Mouse (Mus musculus) midbrain, embryonic 14.5 days (tissue): ENCODE data around the gene Vps13d. TPM values are rescaled to one million over a fixed set of nuclear protein-coding genes. Genes with fewer than 3 reads are reported as not detected.

Source experiments
- ATAC-seq: fragments of 200-750 bp; cut with Nextera tagmentation; 2 replicates; pipeline ENCODE4 v1.8.0; 2017; ENCODE audit warnings: moderate number of reproducible peaks, moderate library complexity; ENCODE audit not compliant: low FRiP score, low TSS enrichment
- DNase-seq: peaks from one replicate; pipeline ENCODE4 v3.0.0-alpha.2; 2015
- H3K27ac ChIP-seq: fragments of 300-500 bp; sonication (generic); replicated peaks from 2 replicates; pipeline ENCODE4 v1.5.1; 2014; ENCODE audit warnings: mild to moderate bottlenecking, low read depth, low read length, moderate library complexity
- H3K27me3 ChIP-seq: fragments of 300-500 bp; sonication (generic); 2 replicates; pipeline ENCODE4 v1.6.1; 2014; ENCODE audit warnings: low read length, control low read depth, mixed read lengths; ENCODE audit not compliant: control insufficient read depth, insufficient read depth
- H3K36me3 ChIP-seq: fragments of 300-500 bp; sonication (generic); 2 replicates; pipeline ENCODE4 v1.6.1; 2014; ENCODE audit warnings: low read length, control low read depth; ENCODE audit not compliant: control insufficient read depth, insufficient read depth
- H3K4me1 ChIP-seq: fragments of 300-500 bp; sonication (generic); 2 replicates; pipeline ENCODE4 v1.6.1; 2014; ENCODE audit warnings: mild to moderate bottlenecking, antibody characterized with exemption, low read length, control low read depth; ENCODE audit not compliant: control insufficient read depth, insufficient read depth
- H3K4me2 ChIP-seq: fragments of 300-500 bp; sonication (generic); 2 replicates; pipeline ENCODE4 v1.6.1; 2014; ENCODE audit warnings: mild to moderate bottlenecking, low read length, moderate library complexity
- H3K4me3 ChIP-seq: fragments of 300-500 bp; sonication (generic); replicated peaks from 2 replicates; pipeline ENCODE4 v1.5.1; 2014; ENCODE audit warnings: low read depth, low read length
- H3K9ac ChIP-seq: fragments of 300-500 bp; sonication (generic); replicated peaks from 2 replicates; pipeline ENCODE4 v1.6.1; 2014; ENCODE audit warnings: mild to moderate bottlenecking, low read length, moderate library complexity
- H3K9me3 ChIP-seq: fragments of 300-500 bp; sonication (generic); 2 replicates; pipeline ENCODE4 v1.6.1; 2016; ENCODE audit warnings: low read length, control low read depth, mixed read lengths; ENCODE audit not compliant: control insufficient read depth
- WGBS: fragments of 180-500 bp; shearing (Covaris S2); extraction: QIAGEN DNeasy Blood & Tissue Kit; methylation state at CpG from one replicate; pipeline ENCODE4 v1.1.7; 2014; 5-methylcytosine and 5-hydroxymethylcytosine counted together
- polyA plus RNA-seq: library from polyadenylated mRNA; unstranded; fragments of >200 nt; fragmentation: Nextera tagmentation; extraction: Ambion mirVana; gene quantifications from 2 replicates; pipeline ENCODE4 v1.2.1, GENCODE M21; 2014

Vps13d gene
- polyA plus RNA-seq, 1 experiment from 2014 or later, result 13.3 TPM

DNA sequence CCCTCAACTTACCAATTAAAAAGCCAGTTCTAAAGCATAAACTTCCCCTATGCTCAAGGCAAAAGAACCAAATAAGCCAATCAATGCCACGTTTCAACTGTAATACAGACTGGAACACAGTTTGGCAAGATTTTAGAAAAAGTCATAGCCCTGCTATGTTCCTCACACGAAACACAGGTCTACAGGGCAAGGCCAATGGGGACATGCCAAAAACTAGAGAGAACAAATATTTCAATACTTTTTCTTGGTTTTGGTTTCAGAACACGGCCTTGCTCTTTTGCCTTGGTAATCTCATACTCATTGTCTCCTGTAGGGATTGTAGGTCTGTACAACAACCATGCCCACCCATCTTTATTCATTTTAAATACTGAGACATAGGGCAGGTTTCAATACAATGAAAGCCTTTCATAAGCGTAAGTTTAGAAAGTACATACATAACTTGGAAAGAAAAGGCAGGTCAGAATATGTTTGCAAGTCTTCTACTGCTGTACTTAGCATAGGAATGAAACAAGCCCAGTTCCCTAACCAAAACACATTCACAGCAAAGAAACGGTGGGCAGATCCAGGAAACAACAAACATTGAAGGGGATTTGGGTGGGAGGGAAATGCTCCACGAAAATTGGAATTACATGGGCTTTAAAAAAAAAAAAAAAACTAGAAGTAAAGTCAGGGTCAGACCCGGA is 128.3 kb downstream of the Vps13d start:
- 32% methylated on average over 7 of the region's 7 CpGs for WGBS
- Histone ChIP-seq H3K27me3 (no peaks in the 10 kb centered on the region), H3K4me3 (no peak overlapping the region), H3K36me3 (peaks cover 75% of the 10 kb centered on the region), H3K27ac (no peak overlapping the region), H3K4me1 (peaks cover 4% of the 10 kb centered on the region; the same call in 1 of the 2 replicates), H3K9ac (no peak overlapping the region), H3K9me3 (no peaks in the 10 kb centered on the region), H3K4me2 (no peak overlapping the region)
- DNase-seq (no peak), ATAC-seq (0 out of 2 replicates have a peak, but pooled peaks have one; percentile 8)

- Histone ChIP-seq H3K27ac (no peak overlapping the region), H3K4me3 (no peak overlapping the region), H3K36me3 (peaks cover 83% of the 10 kb centered on the region), H3K9ac (no peak overlapping the region), H3K9me3 (no peaks in the 10 kb centered on the region), H3K27me3 (no peaks in the 10 kb centered on the region), H3K4me2 (no peak overlapping the region), H3K4me1 (no peaks in the 10 kb centered on the region)
- 89% methylated on average over 2 of the region's 2 CpGs for WGBS
- DNase-seq, result no peak
- no peak for ATAC-seq
Measured at GRCm38 (mm10) chr4:145058749-145059442, 135.9 kb downstream of the Vps13d start.

- no peaks in the 10 kb centered on the region for H3K27me3 ChIP-seq
- peaks cover 77% of the 10 kb centered on the region for H3K36me3 ChIP-seq
- WGBS, result 95% methylated on average over 3 of the region's 3 CpGs
- no peaks in the 10 kb centered on the region for H3K4me1 ChIP-seq
- H3K9me3 ChIP-seq, result no peaks in the 10 kb centered on the region
- no peak overlapping the region for H3K9ac ChIP-seq
- no peak overlapping the region for H3K27ac ChIP-seq
- H3K4me3 ChIP-seq, result no peak overlapping the region
- H3K4me2 ChIP-seq, result no peak overlapping the region
- ATAC-seq, result no peak
- no peak for DNase-seq
Measured at GRCm38 (mm10) chr4:145056346-145056745, 138.5 kb downstream of the Vps13d start.

GRCm38 (mm10) chr4:145055792-145056191 is 139.0 kb downstream of the Vps13d start:
- H3K4me1 ChIP-seq, result no peaks in the 10 kb centered on the region
- H3K36me3 ChIP-seq, result peaks cover 72% of the 10 kb centered on the region
- H3K27me3 ChIP-seq, result no peaks in the 10 kb centered on the region
- no peak overlapping the region for H3K27ac ChIP-seq
- H3K9ac ChIP-seq, result no peak overlapping the region
- DNase-seq (no peak), ATAC-seq (no peak)
- H3K4me2 ChIP-seq, result no peak overlapping the region
- H3K4me3 ChIP-seq, result no peak overlapping the region
- no peaks in the 10 kb centered on the region for H3K9me3 ChIP-seq
- WGBS, result 93% methylated on average over 3 of the region's 3 CpGs

- Histone ChIP-seq H3K4me2 (no peak overlapping the region), H3K9me3 (no peaks in the 10 kb centered on the region), H3K27me3 (no peaks in the 10 kb centered on the region), H3K9ac (no peak overlapping the region), H3K4me3 (no peak overlapping the region), H3K27ac (no peak overlapping the region), H3K4me1 (no peaks in the 10 kb centered on the region), H3K36me3 (peaks cover 62% of the 10 kb centered on the region)
- ATAC-seq, result no peak
- 73% methylated on average over 3 of the region's 3 CpGs for WGBS
- DNase-seq, result no peak
Measured at GRCm38 (mm10) chr4:145054369-145054768, 140.4 kb downstream of the Vps13d start.

- no peak overlapping the region for H3K9ac ChIP-seq
- no peaks in the 10 kb centered on the region for H3K4me1 ChIP-seq
- H3K36me3 ChIP-seq, result peaks cover 58% of the 10 kb centered on the region
- ATAC-seq (no peak), DNase-seq (no peak)
- WGBS, result 88% methylated on average over 1 of the region's 1 CpGs
- H3K9me3 ChIP-seq, result no peaks in the 10 kb centered on the region
- no peak overlapping the region for H3K27ac ChIP-seq
- no peak overlapping the region for H3K4me2 ChIP-seq
- H3K4me3 ChIP-seq, result no peak overlapping the region
- H3K27me3 ChIP-seq, result no peaks in the 10 kb centered on the region
Measured at GRCm38 (mm10) chr4:145052697-145053096, 142.1 kb downstream of the Vps13d start.

DNA sequence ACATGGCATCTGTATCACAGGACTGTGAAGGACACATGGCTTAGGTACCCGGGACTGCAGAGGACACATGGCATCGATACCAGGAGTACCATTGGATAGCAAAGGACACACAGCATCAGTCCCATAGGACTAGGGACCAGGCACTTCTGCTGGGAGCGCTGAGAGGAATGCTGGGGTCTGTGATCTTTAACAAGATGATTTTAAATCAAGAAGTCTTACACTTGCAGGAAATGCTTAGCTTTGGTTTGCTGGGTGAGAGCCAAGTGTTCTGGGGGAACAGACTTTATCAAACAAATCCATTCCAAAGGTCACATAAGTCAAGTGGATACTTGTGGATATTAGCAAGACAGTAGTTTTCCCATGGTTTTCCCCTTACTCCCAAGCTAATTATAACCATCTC is 142.5 kb downstream of the Vps13d start:
- ATAC-seq (no peak), DNase-seq (no peak)
- H3K4me1 ChIP-seq, result no peaks in the 10 kb centered on the region
- H3K27ac ChIP-seq, result no peak overlapping the region
- 95% methylated on average over 3 of the region's 3 CpGs for WGBS
- H3K9ac ChIP-seq, result no peak overlapping the region
- H3K9me3 ChIP-seq, result no peaks in the 10 kb centered on the region
- peaks cover 60% of the 10 kb centered on the region for H3K36me3 ChIP-seq
- no peaks in the 10 kb centered on the region for H3K27me3 ChIP-seq
- no peak overlapping the region for H3K4me2 ChIP-seq
- H3K4me3 ChIP-seq, result no peak overlapping the region

- H3K36me3 ChIP-seq, result peaks cover 57% of the 10 kb centered on the region
- H3K4me2 ChIP-seq, result no peak overlapping the region
- no peaks in the 10 kb centered on the region for H3K4me1 ChIP-seq
- DNase-seq (no peak), ATAC-seq (no peak)
- no peak overlapping the region for H3K27ac ChIP-seq
- 61% methylated on average over 4 of the region's 4 CpGs for WGBS
- H3K9ac ChIP-seq, result no peak overlapping the region
- H3K4me3 ChIP-seq, result no peak overlapping the region
- H3K9me3 ChIP-seq, result no peaks in the 10 kb centered on the region
- H3K27me3 ChIP-seq, result no peaks in the 10 kb centered on the region
Measured at GRCm38 (mm10) chr4:145051209-145051969, 143.4 kb downstream of the Vps13d start.
